Mouse (Mus musculus) heart, embryonic 12.5 days (tissue): Measurements from ENCODE around the gene Tspan2. TPM values are rescaled to one million over a fixed set of nuclear protein-coding genes. Genes with fewer than 3 reads are reported as not detected.

Experiments used
- ATAC-seq: fragments of 200-750 bp; cut with Nextera tagmentation; 2 replicates; pipeline ENCODE4 v1.8.0; 2017; ENCODE audit warnings: moderate TSS enrichment, moderate library complexity; ENCODE audit not compliant: insufficient number of reproducible peaks, low FRiP score
- H3K27ac ChIP-seq: fragments of 300-500 bp; sonication (generic); 2 replicates; pipeline ENCODE4 v1.5.1; 2016; ENCODE audit warnings: mild to moderate bottlenecking, moderate library complexity; ENCODE audit not compliant: poor library complexity, severe bottlenecking
- H3K27me3 ChIP-seq: fragments of 300-500 bp; sonication (generic); replicated peaks from 2 replicates; pipeline ENCODE4 v1.6.1; 2016; ENCODE audit warnings: mild to moderate bottlenecking, moderate library complexity
- H3K36me3 ChIP-seq: fragments of 300-500 bp; sonication (generic); 2 replicates; pipeline ENCODE4 v1.6.1; 2016; ENCODE audit warnings: mild to moderate bottlenecking, moderate library complexity
- H3K4me1 ChIP-seq: fragments of 300-500 bp; sonication (generic); replicated peaks from 2 replicates; pipeline ENCODE4 v1.6.1; 2016; ENCODE audit warnings: mild to moderate bottlenecking
- H3K4me2 ChIP-seq: fragments of 300-500 bp; sonication (generic); 2 replicates; pipeline ENCODE4 v1.6.1; 2016; ENCODE audit warnings: mild to moderate bottlenecking, moderate library complexity
- H3K4me3 ChIP-seq: fragments of 300-500 bp; sonication (generic); 2 replicates; pipeline ENCODE4 v1.5.1; 2016; ENCODE audit warnings: mild to moderate bottlenecking
- H3K9ac ChIP-seq: fragments of 300-500 bp; sonication (generic); 2 replicates; pipeline ENCODE4 v1.6.1; 2016; ENCODE audit warnings: mild to moderate bottlenecking, moderate library complexity
- H3K9me3 ChIP-seq: fragments of 300-500 bp; sonication (generic); replicated peaks from 2 replicates; pipeline ENCODE4 v1.6.1; 2016; ENCODE audit warnings: mild to moderate bottlenecking, moderate library complexity
- WGBS: fragments of 180-500 bp; shearing (Covaris S2); methylation state at CpG from one replicate; pipeline ENCODE4 v1.1.7; 2016; 5-methylcytosine and 5-hydroxymethylcytosine counted together
- polyA plus RNA-seq: library from polyadenylated mRNA; unstranded; fragments of >200 nt; fragmentation: Nextera tagmentation; extraction: Ambion mirVana; gene quantifications from 2 replicates; pipeline ENCODE4 v1.2.1, GENCODE M21; 2016

The Tspan2 gene
- polyA plus RNA-seq, 1 experiment from 2014 or later = 36.0 TPM

DNA sequence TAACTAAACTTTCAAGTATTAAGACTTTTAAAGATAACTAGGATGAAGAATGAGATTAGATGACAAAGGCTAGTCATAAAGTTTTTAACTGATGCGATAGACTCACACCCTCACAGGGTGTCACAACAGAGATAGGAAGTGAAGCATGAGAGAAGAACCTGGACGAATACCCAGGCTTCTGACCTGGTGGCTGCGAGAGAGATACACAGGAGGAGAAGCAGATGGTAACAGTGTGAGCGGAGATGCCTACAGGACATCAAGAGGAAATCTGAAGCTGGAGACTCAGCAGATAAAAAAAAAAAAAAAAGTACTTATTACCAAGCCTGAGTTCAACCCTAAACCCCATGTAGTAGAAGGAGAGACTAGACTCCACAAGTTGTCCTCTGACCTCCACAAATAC lies 38.7 kb downstream of the Tspan2 start:
- Histone ChIP-seq H3K9me3 (no peaks in the 10 kb centered on the region), H3K27ac (no peak overlapping the region), H3K4me1 (no peaks in the 10 kb centered on the region), H3K27me3 (no peaks in the 10 kb centered on the region), H3K9ac (no peak overlapping the region), H3K36me3 (peaks cover 3% of the 10 kb centered on the region), H3K4me3 (no peak overlapping the region), H3K4me2 (no peak overlapping the region)
- no peak for ATAC-seq
- 74% methylated on average over 4 of the region's 4 CpGs for WGBS

DNA sequence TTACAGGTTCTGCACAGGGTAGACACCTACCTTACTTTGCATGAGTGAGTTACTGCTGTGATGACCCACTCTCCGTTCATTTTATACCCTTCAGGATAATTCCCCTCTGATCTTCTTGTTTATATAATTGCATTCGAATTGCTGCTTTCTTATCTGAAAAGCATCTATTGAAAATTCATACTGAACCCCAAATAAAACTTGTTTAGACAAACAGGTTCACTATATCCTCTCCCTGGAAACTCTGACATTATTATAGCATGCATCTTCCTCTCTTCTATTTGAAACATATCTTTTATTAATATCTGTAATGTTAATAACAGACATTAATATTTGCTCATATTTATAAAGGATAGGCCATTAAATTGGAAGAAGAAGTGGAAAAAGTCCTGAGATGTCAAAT lies 48.3 kb downstream of the Tspan2 start, which contains the start of gene Tshb:
Gene Tshb, minus strand, starts transcription at position 101 of the 400 bp plus-strand sequence.
- no peak within 1 kb of the TSS for H3K27ac ChIP-seq
- H3K27me3 ChIP-seq = no peaks in the 10 kb centered on the region
- WGBS = 59% methylated on average over 2 of the region's 2 CpGs
- no peak within 1 kb of the TSS for H3K9ac ChIP-seq
- H3K36me3 ChIP-seq = no peaks in the 10 kb centered on the region
- no peak for ATAC-seq
- H3K4me3 ChIP-seq = no peak within 1 kb of the TSS
- H3K9me3 ChIP-seq = no peaks in the 10 kb centered on the region
- no peak within 1 kb of the TSS for H3K4me2 ChIP-seq
- H3K4me1 ChIP-seq = no peaks in the 10 kb centered on the region

DNA sequence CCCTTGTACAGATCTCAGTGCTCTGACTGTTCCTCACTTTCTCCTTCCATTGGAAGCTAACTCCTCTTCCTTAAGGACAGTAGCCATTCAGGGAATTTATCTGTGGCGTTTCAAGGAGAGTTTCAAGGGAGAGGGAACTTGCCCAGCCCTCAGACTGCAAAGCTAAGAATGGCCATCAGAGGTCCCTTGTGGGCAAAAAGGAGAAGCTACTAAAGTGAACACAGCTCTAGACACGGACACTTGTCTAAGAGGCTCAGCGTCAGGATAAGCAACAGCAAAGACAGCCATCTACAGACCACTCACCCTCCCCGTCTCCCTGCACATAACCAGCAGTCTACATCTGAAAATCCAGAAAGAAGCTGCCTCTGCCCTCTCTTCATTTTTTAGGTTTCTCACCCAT lies 53.0 kb downstream of the Tspan2 start:
- no peak for ATAC-seq

GRCm38 (mm10) chr3:102803937-102804336 lies 69.6 kb downstream of the Tspan2 start:
- Histone ChIP-seq H3K27ac (no peak overlapping the region), H3K4me2 (no peak overlapping the region), H3K9me3 (peaks cover 3% of the 10 kb centered on the region), H3K4me1 (no peaks in the 10 kb centered on the region), H3K4me3 (no peak overlapping the region), H3K9ac (no peak overlapping the region), H3K27me3 (no peaks in the 10 kb centered on the region), H3K36me3 (no peaks in the 10 kb centered on the region)
- WGBS = 4% methylated on average over 3 of the region's 3 CpGs
- ATAC-seq = no peak

More for the DNA sequence above, 53.0 kb downstream of the Tspan2 start:
- no peak overlapping the region for H3K4me3 ChIP-seq
- H3K27ac ChIP-seq = no peak overlapping the region
- H3K9me3 ChIP-seq = no peaks in the 10 kb centered on the region
- H3K4me1 ChIP-seq = no peaks in the 10 kb centered on the region
- no peaks in the 10 kb centered on the region for H3K27me3 ChIP-seq
- no peak overlapping the region for H3K4me2 ChIP-seq
- no peak overlapping the region for H3K9ac ChIP-seq
- 30% methylated on average over 4 of the region's 4 CpGs for WGBS
- H3K36me3 ChIP-seq = no peaks in the 10 kb centered on the region

- Histone ChIP-seq H3K36me3 (no peaks in the 10 kb centered on the region), H3K9me3 (no peaks in the 10 kb centered on the region), H3K9ac (no peak overlapping the region), H3K4me1 (no peaks in the 10 kb centered on the region), H3K4me3 (no peak overlapping the region), H3K27me3 (no peaks in the 10 kb centered on the region), H3K27ac (no peak overlapping the region), H3K4me2 (no peak overlapping the region)
- ATAC-seq = no peak
- WGBS = 39% methylated on average over 1 of the region's 1 CpGs
Observed at GRCm38 (mm10) chr3:102842386-102842785, 108.1 kb downstream of the Tspan2 start.

DNA sequence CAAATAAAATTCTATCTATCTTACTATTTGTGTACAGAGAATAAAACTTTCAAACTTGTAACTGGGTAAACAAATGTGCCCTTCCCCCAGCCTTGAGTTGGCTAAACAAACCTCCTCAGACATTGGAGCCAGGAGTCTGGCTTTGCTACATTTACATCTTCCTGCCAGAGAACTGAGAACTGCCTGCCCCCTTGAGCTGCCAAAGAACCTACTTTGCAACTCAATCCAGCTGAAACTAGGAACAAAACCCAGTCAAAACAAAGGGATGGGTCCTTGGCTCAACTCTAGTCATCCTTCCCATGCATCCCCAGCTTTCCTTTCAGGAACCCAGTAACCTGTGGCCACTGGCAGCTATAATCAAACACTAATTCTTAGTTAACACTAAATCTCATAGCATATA lies 114.3 kb downstream of the Tspan2 start:
- ATAC-seq = no peak
- Histone ChIP-seq H3K27me3 (no peaks in the 10 kb centered on the region), H3K36me3 (no peaks in the 10 kb centered on the region), H3K4me1 (no peaks in the 10 kb centered on the region), H3K4me3 (no peak overlapping the region), H3K9me3 (no peaks in the 10 kb centered on the region), H3K4me2 (no peak overlapping the region), H3K27ac (no peak overlapping the region), H3K9ac (no peak overlapping the region)

Other genes starting within 250 kb of the Tspan2 start
- 0.04 and 0.10 TPM in 2 replicates for gene Tshb, start 48.2 kb downstream of the Tspan2 start, polyA plus RNA-seq
- gene Sycp1, start 201.6 kb downstream of the Tspan2 start, polyA plus RNA-seq = not detected in 2 replicates
- 0.14 and 0.40 TPM in 2 replicates for gene Nr1h5, start 229.6 kb downstream of the Tspan2 start, polyA plus RNA-seq